Mouse (Mus musculus) intestine, embryonic 15.5 days (tissue): ENCODE data around the gene Hadha. TPM values are rescaled to one million over a fixed set of nuclear protein-coding genes. Genes with fewer than 3 reads are reported as not detected.

ENCODE experiments used
- ATAC-seq: fragments of 200-750 bp; cut with Nextera tagmentation; 2 replicates; pipeline ENCODE4 v1.8.0; 2017; ENCODE audit warnings: moderate TSS enrichment, moderate library complexity
- H3K27ac ChIP-seq: fragments of 300-500 bp; sonication (generic); 2 replicates; pipeline ENCODE4 v1.5.1; 2015; ENCODE audit warnings: mild to moderate bottlenecking, inconsistent platforms
- H3K27me3 ChIP-seq: fragments of 300-500 bp; sonication (generic); replicated peaks from 2 replicates; pipeline ENCODE4 v1.6.1; 2015; ENCODE audit warnings: inconsistent platforms
- H3K36me3 ChIP-seq: fragments of 300-500 bp; sonication (generic); 2 replicates; pipeline ENCODE4 v1.6.1; 2015; ENCODE audit warnings: inconsistent platforms
- H3K4me1 ChIP-seq: fragments of 300-500 bp; sonication (generic); replicated peaks from 2 replicates; pipeline ENCODE4 v1.6.1; 2015; ENCODE audit warnings: inconsistent platforms
- H3K4me2 ChIP-seq: fragments of 300-500 bp; sonication (generic); replicated peaks from 2 replicates; pipeline ENCODE4 v1.6.1; 2015; ENCODE audit warnings: mild to moderate bottlenecking, inconsistent platforms
- H3K4me3 ChIP-seq: fragments of 300-500 bp; sonication (generic); replicated peaks from 2 replicates; pipeline ENCODE4 v1.5.1; 2015; ENCODE audit warnings: inconsistent platforms
- H3K9ac ChIP-seq: fragments of 300-500 bp; sonication (generic); 2 replicates; pipeline ENCODE4 v1.6.1; 2015; ENCODE audit warnings: inconsistent platforms
- H3K9me3 ChIP-seq: fragments of 300-500 bp; sonication (generic); 2 replicates; pipeline ENCODE4 v1.6.1; 2016; ENCODE audit warnings: inconsistent platforms
- WGBS: fragments of 180-500 bp; shearing (Covaris S2); methylation state at CpG from one replicate; pipeline ENCODE4 v1.1.7; 2015; 5-methylcytosine and 5-hydroxymethylcytosine counted together
- polyA plus RNA-seq: library from polyadenylated mRNA; unstranded; fragments of >200 nt; fragmentation: Nextera tagmentation; extraction: Ambion mirVana; gene quantifications from 2 replicates; pipeline ENCODE4 v1.2.1, GENCODE M21; 2015

Gene Hadha
- polyA plus RNA-seq, 1 experiment from 2014 or later: 193 TPM

DNA sequence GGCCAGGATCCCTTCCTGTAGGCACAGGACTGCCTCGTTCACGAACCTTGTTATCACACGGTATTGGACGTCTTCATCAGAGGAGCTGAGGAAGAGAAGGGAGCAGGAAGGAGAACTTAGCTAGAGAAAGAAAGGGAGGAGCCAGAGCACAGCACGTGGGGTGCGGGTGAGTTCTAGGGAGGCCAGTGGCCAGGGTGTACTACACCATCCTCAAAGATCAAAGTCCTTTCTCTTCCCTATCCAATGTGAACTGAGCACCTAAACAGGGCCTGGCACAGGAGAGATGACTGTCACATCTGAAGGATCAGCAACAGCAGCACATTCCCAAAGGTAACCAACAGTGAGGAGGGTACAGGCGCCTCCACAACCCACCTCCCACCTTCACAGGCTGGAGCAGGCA, 34.9 kb downstream of the Hadha start:
- no peaks in the 10 kb centered on the region for H3K4me1 ChIP-seq
- H3K9me3 ChIP-seq: no peaks in the 10 kb centered on the region
- no peak overlapping the region for H3K9ac ChIP-seq
- H3K36me3 ChIP-seq: peaks cover 61% of the 10 kb centered on the region
- H3K27me3 ChIP-seq: peaks cover 4% of the 10 kb centered on the region
- H3K27ac ChIP-seq: no peak overlapping the region
- WGBS: 75% methylated on average over 7 of the region's 7 CpGs
- no peak overlapping the region for H3K4me3 ChIP-seq
- ATAC-seq: peak; percentile 84
- H3K4me2 ChIP-seq: no peak overlapping the region

- Histone ChIP-seq H3K4me2 (no peak overlapping the region), H3K9ac (no peak overlapping the region), H3K36me3 (peaks cover 55% of the 10 kb centered on the region), H3K27me3 (peaks cover 10% of the 10 kb centered on the region), H3K27ac (no peak overlapping the region), H3K9me3 (no peaks in the 10 kb centered on the region), H3K4me3 (no peak overlapping the region), H3K4me1 (peaks cover 5% of the 10 kb centered on the region; the same call in 1 of the 2 replicates)
- WGBS: 83% methylated on average over 6 of the region's 6 CpGs
- ATAC-seq: no peak
Measured at GRCm38 (mm10) chr5:30119163-30119562, 35.8 kb downstream of the Hadha start.

DNA sequence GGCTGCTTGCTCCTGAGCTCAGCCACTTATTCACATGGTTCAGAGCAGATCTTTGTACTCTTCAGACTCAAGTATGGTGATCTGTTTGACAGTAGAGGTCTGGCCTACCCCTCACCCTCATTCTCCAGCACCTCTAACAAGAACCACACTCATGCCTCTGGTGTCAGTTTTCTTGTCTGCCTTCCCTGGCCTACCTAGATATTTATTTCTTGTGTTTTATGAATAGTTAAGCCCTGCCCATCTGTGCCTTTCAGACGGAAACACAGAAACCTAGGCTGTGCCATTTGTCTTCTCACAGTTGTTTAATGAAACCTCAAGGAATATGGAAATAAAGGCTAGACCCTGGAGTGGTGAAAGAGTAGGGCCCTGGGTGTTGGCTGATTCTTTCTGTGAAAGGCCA, 36.9 kb downstream of the Hadha start:
- no peak for ATAC-seq
- H3K4me2 ChIP-seq: no peak overlapping the region
- H3K9ac ChIP-seq: no peak overlapping the region
- WGBS: 66% methylated on average over 1 of the region's 1 CpGs
- H3K27me3 ChIP-seq: peaks cover 20% of the 10 kb centered on the region
- no peak overlapping the region for H3K27ac ChIP-seq
- H3K9me3 ChIP-seq: no peaks in the 10 kb centered on the region
- H3K4me3 ChIP-seq: no peak overlapping the region
- H3K4me1 ChIP-seq: peaks cover 9% of the 10 kb centered on the region
- peaks cover 49% of the 10 kb centered on the region for H3K36me3 ChIP-seq

DNA sequence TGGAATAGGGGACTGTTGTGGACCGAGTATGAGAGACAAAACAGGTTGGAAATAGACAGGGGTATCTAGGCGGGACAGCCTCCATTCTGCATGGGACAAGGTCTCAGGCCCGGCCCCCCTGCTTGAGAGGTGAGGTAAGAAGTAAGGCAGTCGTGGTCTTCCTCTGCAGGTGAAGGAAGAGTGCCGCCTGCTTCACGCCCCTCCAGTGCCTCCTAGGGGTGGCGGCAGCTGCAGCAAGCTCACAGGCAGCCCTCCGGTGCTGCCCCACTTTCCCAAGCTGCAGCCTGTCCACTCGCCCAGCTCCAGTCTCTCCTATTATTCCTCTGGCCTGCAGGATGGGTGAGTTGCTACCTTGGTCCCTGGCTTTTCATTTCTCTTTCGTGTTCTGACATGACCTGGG, 39.2 kb downstream of the Hadha start:
- H3K9me3 ChIP-seq: no peaks in the 10 kb centered on the region
- no peak overlapping the region for H3K27ac ChIP-seq
- H3K27me3 ChIP-seq: peaks cover 20% of the 10 kb centered on the region
- no peak overlapping the region for H3K4me2 ChIP-seq
- H3K4me1 ChIP-seq: peaks cover 18% of the 10 kb centered on the region
- H3K4me3 ChIP-seq: no peak overlapping the region
- H3K9ac ChIP-seq: no peak overlapping the region
- peaks cover 30% of the 10 kb centered on the region for H3K36me3 ChIP-seq
- 37% methylated on average over 10 of the region's 10 CpGs for WGBS
- no peak for ATAC-seq

GRCm38 (mm10) chr5:30114761-30115140, 40.2 kb downstream of the Hadha start:
- WGBS: under 1% methylated on average over 28 of the region's 28 CpGs
- peak overlapping the region; percentile 60 for H3K4me3 ChIP-seq
- H3K27ac ChIP-seq: no peak overlapping the region
- peak overlapping the region; percentile 63 for H3K9ac ChIP-seq
- no peak; the same call in 1 of the 2 replicates for ATAC-seq
- H3K27me3 ChIP-seq: peaks cover 20% of the 10 kb centered on the region
- H3K4me1 ChIP-seq: peaks cover 24% of the 10 kb centered on the region
- peaks cover 22% of the 10 kb centered on the region for H3K36me3 ChIP-seq
- no peaks in the 10 kb centered on the region for H3K9me3 ChIP-seq
- peak overlapping the region; percentile 98 for H3K4me2 ChIP-seq

DNA sequence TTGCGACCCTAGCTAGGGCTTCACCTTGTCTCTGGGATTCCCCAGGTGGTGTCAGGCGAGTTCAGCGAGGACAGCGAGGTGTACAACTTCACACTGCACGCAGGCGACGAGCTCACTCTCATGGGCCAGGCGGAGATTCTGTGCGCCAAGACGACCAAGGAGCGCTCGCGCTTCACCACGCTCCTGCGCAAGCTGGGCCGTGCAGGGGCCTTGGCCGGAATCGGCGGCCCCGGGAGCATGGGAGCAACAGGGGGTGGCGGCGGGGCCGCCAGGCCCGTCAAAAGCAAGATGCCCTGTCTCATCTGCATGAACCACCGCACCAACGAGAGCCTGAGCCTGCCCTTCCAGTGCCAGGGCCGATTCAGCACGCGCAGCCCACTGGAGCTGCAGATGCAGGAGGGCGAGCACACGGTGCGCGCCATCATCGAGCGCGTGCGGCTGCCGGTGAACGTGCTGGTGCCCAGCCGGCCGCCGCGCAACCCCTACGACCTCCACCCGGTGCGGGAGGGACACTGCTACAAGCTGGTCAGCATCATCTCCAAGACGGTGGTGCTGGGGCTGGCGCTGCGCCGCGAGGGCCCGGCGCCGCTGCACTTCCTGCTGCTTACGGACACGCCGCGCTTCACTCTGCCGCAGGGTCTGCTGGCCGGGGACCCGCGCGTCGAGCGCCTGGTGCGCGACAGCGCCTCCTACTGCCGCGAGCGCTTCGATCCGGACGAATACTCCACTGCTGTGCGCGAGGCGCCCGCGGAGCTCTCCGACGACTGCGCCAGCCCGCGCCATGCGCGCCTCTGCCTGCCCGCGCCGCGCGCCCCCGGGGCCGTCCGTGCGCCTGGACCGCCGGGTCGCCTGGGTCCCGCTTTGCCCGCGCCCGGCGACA, 40.8 kb downstream of the Hadha start:
- Histone ChIP-seq H3K4me1 (peaks cover 24% of the 10 kb centered on the region), H3K27ac (no peak overlapping the region), H3K9me3 (no peaks in the 10 kb centered on the region), H3K27me3 (peaks cover 20% of the 10 kb centered on the region), H3K4me2 (peak overlapping the region; percentile 98), H3K9ac (peak overlapping the region; percentile 63), H3K36me3 (peaks cover 16% of the 10 kb centered on the region), H3K4me3 (peak overlapping the region; percentile 60)
- ATAC-seq: peak; percentile 80
- 2% methylated on average over 103 of the region's 103 CpGs for WGBS

DNA sequence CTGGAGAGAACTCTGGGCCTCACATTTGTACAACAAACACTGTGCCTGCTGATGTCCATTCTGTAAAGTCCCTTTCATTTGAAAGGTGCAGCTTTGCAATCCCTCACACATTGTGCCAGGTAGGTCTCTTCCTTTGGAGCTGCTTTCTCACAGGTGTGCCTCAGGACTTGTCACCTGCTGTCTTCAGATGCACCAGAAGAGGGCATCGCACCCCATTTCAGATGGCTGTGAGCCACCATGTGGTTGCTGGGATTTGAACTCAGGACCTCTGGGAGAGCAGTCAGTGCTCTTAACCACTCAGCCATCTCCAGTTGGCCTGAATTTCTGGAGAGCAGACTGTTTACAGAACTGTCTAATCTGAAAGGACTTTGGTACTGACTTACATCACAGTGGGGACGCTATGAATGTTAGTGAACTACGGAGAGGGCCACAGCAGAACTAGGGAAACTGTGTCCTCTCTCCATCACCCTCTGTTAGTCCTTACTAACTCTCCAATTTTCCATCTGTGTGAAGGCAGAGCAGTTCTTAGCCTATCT, 42.4 kb downstream of the Hadha start:
- H3K27me3 ChIP-seq: peaks cover 27% of the 10 kb centered on the region
- H3K4me2 ChIP-seq: no peak overlapping the region
- H3K27ac ChIP-seq: no peak overlapping the region
- peaks cover 24% of the 10 kb centered on the region for H3K4me1 ChIP-seq
- no peak overlapping the region for H3K4me3 ChIP-seq
- H3K36me3 ChIP-seq: peaks cover 5% of the 10 kb centered on the region; the same call in 1 of the 2 replicates
- ATAC-seq: no peak
- 75% methylated on average over 3 of the region's 3 CpGs for WGBS
- H3K9me3 ChIP-seq: no peaks in the 10 kb centered on the region
- no peak overlapping the region for H3K9ac ChIP-seq

DNA sequence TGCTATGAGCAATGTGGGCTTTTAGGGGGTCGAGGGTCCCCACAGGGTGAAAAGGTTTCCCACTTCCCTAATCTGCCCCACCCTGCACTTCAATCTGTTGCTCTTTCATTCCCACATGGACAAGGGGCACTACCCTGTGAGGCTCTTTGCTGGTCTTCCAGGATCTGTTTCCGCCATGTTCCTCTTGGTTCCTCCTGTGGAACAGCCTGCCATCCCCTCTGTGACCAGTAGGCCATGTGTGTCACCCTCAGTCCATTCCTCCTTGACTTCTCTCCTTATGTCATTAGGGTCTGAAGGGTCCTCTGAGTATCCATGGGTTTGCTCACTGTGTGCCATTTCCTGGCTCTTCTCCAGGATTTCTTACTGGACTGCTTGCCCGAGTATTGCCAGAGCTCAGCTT, 43.2 kb downstream of the Hadha start:
- Histone ChIP-seq H3K9ac (no peak overlapping the region), H3K9me3 (no peaks in the 10 kb centered on the region), H3K27ac (no peak overlapping the region), H3K4me3 (no peak overlapping the region), H3K4me1 (peaks cover 28% of the 10 kb centered on the region), H3K27me3 (peaks cover 35% of the 10 kb centered on the region), H3K36me3 (peaks cover 5% of the 10 kb centered on the region; the same call in 1 of the 2 replicates), H3K4me2 (peak overlapping the region; percentile 56; the same call in 1 of the 2 replicates)
- no peak for ATAC-seq
- 72% methylated on average over 3 of the region's 3 CpGs for WGBS

GRCm38 (mm10) chr5:30111126-30111525, 43.8 kb downstream of the Hadha start:
- peak; percentile 18 for ATAC-seq
- peak overlapping the region; percentile 49 for H3K27ac ChIP-seq
- H3K9ac ChIP-seq: peak overlapping the region; percentile 30; the same call in 1 of the 2 replicates
- peak overlapping the region; percentile 56 for H3K4me2 ChIP-seq
- H3K36me3 ChIP-seq: no peaks in the 10 kb centered on the region
- peaks cover 28% of the 10 kb centered on the region for H3K4me1 ChIP-seq
- H3K4me3 ChIP-seq: peak overlapping the region; percentile 19
- 2% methylated on average over 18 of the region's 18 CpGs for WGBS
- H3K27me3 ChIP-seq: peaks cover 41% of the 10 kb centered on the region
- no peaks in the 10 kb centered on the region for H3K9me3 ChIP-seq

- H3K36me3 ChIP-seq: no peaks in the 10 kb centered on the region
- 12% methylated on average over 22 of the region's 22 CpGs for WGBS
- H3K9me3 ChIP-seq: no peaks in the 10 kb centered on the region
- H3K4me2 ChIP-seq: peak overlapping the region; percentile 56
- peaks cover 43% of the 10 kb centered on the region for H3K27me3 ChIP-seq
- peak overlapping the region; percentile 19 for H3K4me3 ChIP-seq
- peak overlapping the region; percentile 49 for H3K27ac ChIP-seq
- peak overlapping the region; percentile 30; the same call in 1 of the 2 replicates for H3K9ac ChIP-seq
- peak; percentile 60 for ATAC-seq
- H3K4me1 ChIP-seq: peaks cover 31% of the 10 kb centered on the region
Measured at GRCm38 (mm10) chr5:30110371-30111060, 44.4 kb downstream of the Hadha start.

DNA sequence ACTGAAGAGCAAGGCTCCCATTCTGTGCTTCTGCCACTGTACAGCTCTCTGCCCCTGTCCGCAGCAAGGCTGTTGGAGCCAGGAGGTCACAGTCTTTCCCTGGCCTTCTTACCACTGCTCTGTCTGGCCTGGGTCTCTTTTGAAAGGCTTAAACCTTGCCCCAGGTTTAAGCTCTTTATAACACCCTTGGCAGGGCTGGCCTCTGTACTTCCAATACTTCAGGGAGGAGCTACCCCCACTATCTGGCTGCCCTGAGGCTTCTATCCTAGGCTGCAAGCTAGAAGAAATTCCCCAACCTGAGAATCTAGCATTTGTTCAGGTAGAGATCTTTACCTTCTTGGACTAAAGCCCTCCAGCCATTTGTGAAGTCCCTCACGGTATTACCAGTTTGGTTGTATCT, 45.1 kb downstream of the Hadha start:
- peaks cover 50% of the 10 kb centered on the region for H3K27me3 ChIP-seq
- WGBS: 47% methylated on average over 2 of the region's 2 CpGs
- H3K4me2 ChIP-seq: peak overlapping the region; percentile 56; the same call in 1 of the 2 replicates
- peak overlapping the region; percentile 49 for H3K27ac ChIP-seq
- H3K9ac ChIP-seq: no peak overlapping the region
- no peaks in the 10 kb centered on the region for H3K36me3 ChIP-seq
- peak; percentile 49 for ATAC-seq
- peaks cover 37% of the 10 kb centered on the region for H3K4me1 ChIP-seq
- no peak overlapping the region for H3K4me3 ChIP-seq
- no peaks in the 10 kb centered on the region for H3K9me3 ChIP-seq

GRCm38 (mm10) chr5:30108233-30108632, 46.7 kb downstream of the Hadha start:
- Histone ChIP-seq H3K4me3 (no peak overlapping the region), H3K27me3 (peaks cover 41% of the 10 kb centered on the region), H3K27ac (no peak overlapping the region), H3K36me3 (no peaks in the 10 kb centered on the region), H3K9ac (no peak overlapping the region), H3K4me1 (peaks cover 30% of the 10 kb centered on the region), H3K4me2 (no peak overlapping the region), H3K9me3 (no peaks in the 10 kb centered on the region)
- ATAC-seq: no peak
- 83% methylated on average over 6 of the region's 6 CpGs for WGBS
